9 mouse cellular contexts compared by ENCODE assay signal in the genomic region with DNA sequence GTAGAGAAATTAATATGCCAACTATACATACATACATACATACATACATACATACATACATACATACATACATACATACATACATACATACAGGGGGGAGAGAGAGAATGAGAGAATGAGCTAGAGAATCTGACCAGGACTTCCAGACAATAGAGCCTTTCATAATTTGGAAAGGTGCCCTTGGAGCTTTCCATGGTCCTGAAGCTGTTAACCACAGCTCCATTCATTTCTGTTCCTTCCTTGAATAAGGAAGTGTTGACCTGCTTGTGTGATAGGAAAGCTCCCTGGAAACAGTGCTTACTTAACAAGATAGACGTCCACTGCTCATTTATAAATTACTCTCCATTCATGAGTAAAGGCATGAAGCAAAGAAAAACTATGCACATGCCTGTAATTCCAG.
DNase-seq lines count a peak whose midpoint lies in the region; ATAC-seq lines count a peak whose summit lies in the region.
"Had no signal": no experiment of that assay in that cellular context is flagged by ENCODE, and none has a peak within 500 bp of the region (broad histone marks: within the 10 kb centered on the region; RNA-seq: fewer than 3 reads in every experiment).

No protein-coding gene starts in this region.

- peak; percentile 74 for DNase-seq in kidney, postnatal 10 days
- peak; percentile 69 for DNase-seq in R1 (ENCODE audit: low read depth, low spot score)
- DNase-seq in embryo, embryonic 9.5 days (ENCODE audit: extremely low spot score): peak; percentile 51
- DNase-seq in thymus, postnatal 14 days: no peak
- DNase-seq in urinary bladder, adult 18-20 months (ENCODE audit: low spot score in 2 of 2): no peak
- DNase-seq: forebrain, postnatal 0 days had no signal

- H3K9ac ChIP-seq in kidney, embryonic 15.5 days: no peak overlapping the region
- H3K9ac ChIP-seq: forebrain, postnatal 0 days; midbrain, embryonic 12.5 days had no signal

- no peak overlapping the region for H3K4me2 ChIP-seq in kidney, embryonic 15.5 days
- H3K4me2 ChIP-seq: midbrain, embryonic 12.5 days had no signal

- no peaks in the 10 kb centered on the region for H3K27me3 ChIP-seq in kidney, embryonic 15.5 days
- H3K27me3 ChIP-seq: midbrain, embryonic 12.5 days had no signal

- H3K4me3 ChIP-seq in kidney, embryonic 15.5 days (replicated peaks): no peak overlapping the region
- H3K4me3 ChIP-seq: midbrain, embryonic 12.5 days had no signal

- no peaks in the 10 kb centered on the region for H3K9me3 ChIP-seq in kidney, embryonic 15.5 days (replicated peaks)
- H3K9me3 ChIP-seq: midbrain, embryonic 12.5 days had no signal

- WGBS in kidney, embryonic 15.5 days: 7% methylated on average over 1 of the region's 1 CpGs

- no peak for ATAC-seq in kidney, embryonic 15.5 days (replicated peaks; ENCODE audit: low FRiP score)
- ATAC-seq in megakaryocyte progenitor cell, adult 5-6 weeks (replicated peaks; ENCODE audit: poor library complexity): peak; percentile 39; the same call in 1 of the 2 replicates
- ATAC-seq: forebrain, postnatal 0 days had no signal

- no peaks in the 10 kb centered on the region for H3K4me1 ChIP-seq in kidney, embryonic 15.5 days
- H3K4me1 ChIP-seq: midbrain, embryonic 12.5 days had no signal

- H3K36me3 ChIP-seq in kidney, embryonic 15.5 days: no peaks in the 10 kb centered on the region
- H3K36me3 ChIP-seq: midbrain, embryonic 12.5 days had no signal

- H3K27ac ChIP-seq in kidney, embryonic 15.5 days: no peak overlapping the region
- H3K27ac ChIP-seq: midbrain, embryonic 12.5 days had no signal

Comparison
In these comparisons a context has a peak if more than half of its experiments do, and no peak if none do; other contexts are left out.
1. DNase-seq: peak in kidney, postnatal 10 days (single experiment), R1 (single experiment) and embryo, embryonic 9.5 days (single experiment); none in thymus, postnatal 14 days (single experiment) and urinary bladder, adult 18-20 months (0 of 2).